Mouse (Mus musculus) kidney, postnatal 0 days (tissue): ENCODE data around the gene Akap7. TPM values are rescaled to one million over a fixed set of nuclear protein-coding genes. Genes with fewer than 3 reads are reported as not detected.
A peak's percentile ranks its signal among the peaks of the same experiment; 100 is the strongest.
"Not testable (repeated sequence)": the region's sequence is repeated elsewhere in the genome, so short reads cannot be mapped to it uniquely, and the experiment has no call there.

Source experiments
- ATAC-seq: fragments of 200-750 bp; cut with Nextera tagmentation; replicated peaks from 2 replicates; pipeline ENCODE4 v1.8.0; 2017; ENCODE audit warnings: low read depth, moderate number of reproducible peaks, moderate TSS enrichment, moderate library complexity; ENCODE audit not compliant: low FRiP score
- DNase-seq: peaks from one replicate; pipeline ENCODE4 v3.0.0-alpha.2; 2016; ENCODE audit warnings: low spot score
- H3K27ac ChIP-seq: fragments of 300-500 bp; sonication (generic); 2 replicates; pipeline ENCODE4 v1.5.1; 2014; ENCODE audit warnings: mild to moderate bottlenecking
- H3K27me3 ChIP-seq: fragments of 300-500 bp; sonication (generic); 2 replicates; pipeline ENCODE4 v1.6.1; 2014; ENCODE audit warnings: low read length, mixed read lengths; ENCODE audit not compliant: insufficient read depth
- H3K36me3 ChIP-seq: fragments of 300-500 bp; sonication (generic); 2 replicates; pipeline ENCODE4 v1.6.1; 2014; ENCODE audit warnings: low read length, mixed read lengths; ENCODE audit not compliant: insufficient read depth
- H3K4me1 ChIP-seq: fragments of 300-500 bp; sonication (generic); replicated peaks from 2 replicates; pipeline ENCODE4 v1.6.1; 2014; ENCODE audit warnings: antibody characterized with exemption, low read length, mixed read lengths; ENCODE audit not compliant: insufficient read depth
- H3K4me2 ChIP-seq: fragments of 300-500 bp; sonication (generic); 2 replicates; pipeline ENCODE4 v1.6.1; 2014; ENCODE audit warnings: mild to moderate bottlenecking, low read length, moderate library complexity, mixed read lengths
- H3K4me3 ChIP-seq: fragments of 300-500 bp; sonication (generic); replicated peaks from 2 replicates; pipeline ENCODE4 v1.5.1; 2014; ENCODE audit warnings: low read depth, low read length
- H3K9ac ChIP-seq: fragments of 300-500 bp; sonication (generic); 2 replicates; pipeline ENCODE4 v1.6.1; 2014; ENCODE audit warnings: low read depth, low read length
- H3K9me3 ChIP-seq: fragments of 300-500 bp; sonication (generic); replicated peaks from 2 replicates; pipeline ENCODE4 v1.6.1; 2016; ENCODE audit warnings: low read length, inconsistent platforms, mixed read lengths
- CTCF ChIP-seq: IDR thresholded peaks from 2 replicates; pipeline ENCODE4 v1.5.1; 2016; ENCODE audit warnings: antibody characterized with exemption, low read depth, mild to moderate bottlenecking, moderate library complexity
- WGBS: fragments of 180-500 bp; shearing (Covaris S2); extraction: QIAGEN DNeasy Blood & Tissue Kit; methylation state at CpG from one replicate; pipeline ENCODE4 v1.1.7; 2014; 5-methylcytosine and 5-hydroxymethylcytosine counted together
- polyA plus RNA-seq: library from polyadenylated mRNA; unstranded; fragments of >200 nt; fragmentation: Nextera tagmentation; extraction: Ambion mirVana; gene quantifications from 2 replicates; pipeline ENCODE4 v1.2.1, GENCODE M21; 2015

Gene Akap7
- polyA plus RNA-seq, 1 experiment from 2014 or later: 40.3 TPM

- WGBS: 87% methylated on average over 10 of the region's 10 CpGs
- H3K9me3 ChIP-seq: no peaks in the 10 kb centered on the region
- no peak for TF ChIP-seq CTCF
- no peaks in the 10 kb centered on the region for H3K36me3 ChIP-seq
- no peaks in the 10 kb centered on the region for H3K27me3 ChIP-seq
- no peak overlapping the region for H3K4me3 ChIP-seq
- no peaks in the 10 kb centered on the region for H3K4me1 ChIP-seq
- H3K4me2 ChIP-seq: no peak overlapping the region
- ATAC-seq: no peak
- no peak for DNase-seq
- H3K27ac ChIP-seq: no peak overlapping the region
- H3K9ac ChIP-seq: no peak overlapping the region
These were observed 122.7 kb downstream of the Akap7 start for GRCm38 (mm10) chr10:25184819-25185603.

- no peak for ATAC-seq
- H3K27ac ChIP-seq: no peak overlapping the region
- DNase-seq: no peak
- no peak for TF ChIP-seq CTCF
- no peaks in the 10 kb centered on the region for H3K36me3 ChIP-seq
- H3K27me3 ChIP-seq: no peaks in the 10 kb centered on the region
- no peaks in the 10 kb centered on the region for H3K4me1 ChIP-seq
- no peak overlapping the region for H3K9ac ChIP-seq
- no peak overlapping the region for H3K4me3 ChIP-seq
- no peak overlapping the region for H3K4me2 ChIP-seq
- H3K9me3 ChIP-seq: no peaks in the 10 kb centered on the region
- 88% methylated on average over 6 of the region's 6 CpGs for WGBS
These were observed 124.4 kb downstream of the Akap7 start for GRCm38 (mm10) chr10:25183271-25183670.

- no peak for TF ChIP-seq CTCF
- 77% methylated on average over 4 of the region's 4 CpGs for WGBS
- ATAC-seq: no peak
These were observed 128.6 kb downstream of the Akap7 start for GRCm38 (mm10) chr10:25179030-25179429.

GRCm38 (mm10) chr10:25177270-25177669, 130.4 kb downstream of the Akap7 start:
- Histone ChIP-seq H3K36me3 (no peaks in the 10 kb centered on the region), H3K9me3 (no peaks in the 10 kb centered on the region), H3K4me3 (no peak overlapping the region), H3K4me1 (no peaks in the 10 kb centered on the region), H3K4me2 (no peak overlapping the region), H3K27me3 (no peaks in the 10 kb centered on the region), H3K27ac (no peak overlapping the region), H3K9ac (no peak overlapping the region)
- no peak for TF ChIP-seq CTCF
- DNase-seq (no peak), ATAC-seq (no peak)
- 85% methylated on average over 5 of the region's 5 CpGs for WGBS

More at GRCm38 (mm10) chr10:25179030-25179429, 128.6 kb downstream of the Akap7 start:
- H3K36me3 ChIP-seq: no peaks in the 10 kb centered on the region
- no peaks in the 10 kb centered on the region for H3K4me1 ChIP-seq
- no peak overlapping the region for H3K9ac ChIP-seq
- H3K27me3 ChIP-seq: no peaks in the 10 kb centered on the region
- no peaks in the 10 kb centered on the region for H3K9me3 ChIP-seq
- H3K4me3 ChIP-seq: no peak overlapping the region
- no peak overlapping the region for H3K27ac ChIP-seq
- H3K4me2 ChIP-seq: no peak overlapping the region
- no peak for DNase-seq

- no peak for TF ChIP-seq CTCF
- Histone ChIP-seq H3K4me3 (no peak overlapping the region), H3K9ac (no peak overlapping the region), H3K4me1 (no peaks in the 10 kb centered on the region), H3K4me2 (no peak overlapping the region), H3K27me3 (no peaks in the 10 kb centered on the region), H3K27ac (no peak overlapping the region), H3K9me3 (no peaks in the 10 kb centered on the region), H3K36me3 (no peaks in the 10 kb centered on the region)
- ATAC-seq: no peak
- WGBS: 86% methylated on average over 2 of the region's 2 CpGs
- no peak for DNase-seq
These were observed 132.8 kb downstream of the Akap7 start for GRCm38 (mm10) chr10:25174872-25175271.

- WGBS: 66% methylated on average over 6 of the region's 6 CpGs
- Histone ChIP-seq H3K4me3 (no peak overlapping the region), H3K36me3 (no peaks in the 10 kb centered on the region), H3K27ac (no peak overlapping the region), H3K9ac (no peak overlapping the region), H3K4me1 (no peaks in the 10 kb centered on the region), H3K4me2 (no peak overlapping the region), H3K27me3 (no peaks in the 10 kb centered on the region), H3K9me3 (no peaks in the 10 kb centered on the region)
- ATAC-seq (peak; percentile 52; the same call in 1 of the 2 replicates), DNase-seq (peak; percentile 4)
- TF ChIP-seq CTCF: no peak
These were observed 140.1 kb downstream of the Akap7 start for GRCm38 (mm10) chr10:25167365-25168194.

- not testable (repeated sequence) for H3K9me3 ChIP-seq, H3K27me3 ChIP-seq, H3K4me2 ChIP-seq, H3K4me1 ChIP-seq, H3K27ac ChIP-seq, ATAC-seq, H3K4me3 ChIP-seq, H3K36me3 ChIP-seq, H3K9ac ChIP-seq, DNase-seq
- WGBS: 46% methylated on average over 3 of the region's 3 CpGs
These were observed 144.2 kb downstream of the Akap7 start for GRCm38 (mm10) chr10:25163510-25163909.
